Comparison of ENCODE assay signal across 9 mouse cellular contexts in genomic region chr5:124192726-124193285, GRCm38 (mm10). TPM values are rescaled to one million over a fixed set of nuclear protein-coding genes. Genes with fewer than 3 reads are reported as not detected.
DNase-seq lines count a peak whose midpoint lies in the region; ATAC-seq and TF ChIP-seq lines count a peak whose summit lies in the region.
"Had no signal": no experiment of that assay in that cellular context is flagged by ENCODE, and none has a peak within 500 bp of the region (broad histone marks: within the 10 kb centered on the region; RNA-seq: fewer than 3 reads in every experiment).

No protein-coding gene starts in this region.

- DNase-seq in limb, embryonic 10.5 days (ENCODE audit: low spot score) = no peak
- DNase-seq in thymus, adult 2 months = peak; percentile 48
- DNase-seq in liver, embryonic 11.5 days (ENCODE audit: low spot score) = no peak
- no peak for DNase-seq in kidney, adult 8-10 months
- DNase-seq in T-cell, adult 2 months (ENCODE audit: low spot score) = no peak

- peaks cover 23% of the 10 kb centered on the region for H3K4me1 ChIP-seq in intestine, embryonic 16.5 days (ENCODE audit: control insufficient read depth, insufficient read depth, low read length)
- peaks cover 6% of the 10 kb centered on the region for H3K4me1 ChIP-seq in intestine, embryonic 15.5 days (replicated peaks)
- H3K4me1 ChIP-seq in forebrain, embryonic 15.5 days = peaks cover 33% of the 10 kb centered on the region
- peaks cover 44% of the 10 kb centered on the region for H3K4me1 ChIP-seq in limb, embryonic 10.5 days
- H3K4me1 ChIP-seq in thymus, adult 2 months (replicated peaks; ENCODE audit: control insufficient read depth, insufficient read depth, low read length) = peaks cover 74% of the 10 kb centered on the region
- H3K4me1 ChIP-seq in liver, embryonic 11.5 days (replicated peaks; ENCODE audit: control insufficient read depth, insufficient read depth, low read length) = peaks cover 41% of the 10 kb centered on the region

- H3K9ac ChIP-seq in intestine, embryonic 16.5 days (ENCODE audit: low read depth, low read length) = 0 out of 2 replicates have a peak overlapping the region, but pooled peaks have one; percentile 1
- H3K9ac ChIP-seq in intestine, embryonic 15.5 days = no peak overlapping the region
- peak overlapping the region; percentile 41 for H3K9ac ChIP-seq in forebrain, embryonic 15.5 days (replicated peaks)
- no peak overlapping the region for H3K9ac ChIP-seq in liver, embryonic 11.5 days (ENCODE audit: low read depth, low read length)

- no peaks in the 10 kb centered on the region for H3K36me3 ChIP-seq in intestine, embryonic 16.5 days (ENCODE audit: control insufficient read depth, insufficient read depth, low read length)
- no peaks in the 10 kb centered on the region for H3K36me3 ChIP-seq in intestine, embryonic 15.5 days
- no peaks in the 10 kb centered on the region for H3K36me3 ChIP-seq in forebrain, embryonic 15.5 days
- H3K36me3 ChIP-seq in limb, embryonic 10.5 days = no peaks in the 10 kb centered on the region
- H3K36me3 ChIP-seq in thymus, adult 2 months (ENCODE audit: control insufficient read depth, insufficient read depth, low read length) = no peaks in the 10 kb centered on the region
- H3K36me3 ChIP-seq in liver, embryonic 11.5 days (ENCODE audit: control insufficient read depth, insufficient read depth, low read length) = no peaks in the 10 kb centered on the region

- no peak for ATAC-seq in intestine, embryonic 16.5 days
- ATAC-seq in intestine, embryonic 15.5 days = no peak
- ATAC-seq in forebrain, embryonic 15.5 days (replicated peaks) = peak; percentile 51; the same call in 1 of the 2 replicates
- no peak for ATAC-seq in liver, embryonic 11.5 days (replicated peaks; ENCODE audit: low FRiP score)

- TF ChIP-seq CTCF in thymus, adult 2 months (IDR thresholded peaks at IDR 0.05; ENCODE audit: borderline replicate concordance, control insufficient read depth, extremely low read depth, insufficient read depth, low read length, poor library complexity) = no peak

- H3K27me3 ChIP-seq in intestine, embryonic 16.5 days (replicated peaks; ENCODE audit: control insufficient read depth, insufficient read depth, low read length) = no peaks in the 10 kb centered on the region
- H3K27me3 ChIP-seq in intestine, embryonic 15.5 days (replicated peaks) = no peaks in the 10 kb centered on the region
- no peaks in the 10 kb centered on the region for H3K27me3 ChIP-seq in forebrain, embryonic 15.5 days
- peaks cover 3% of the 10 kb centered on the region for H3K27me3 ChIP-seq in limb, embryonic 10.5 days (ENCODE audit: low read depth, poor library complexity, severe bottlenecking)
- H3K27me3 ChIP-seq in thymus, adult 2 months (ENCODE audit: control insufficient read depth, insufficient read depth, low read length) = no peaks in the 10 kb centered on the region
- H3K27me3 ChIP-seq in liver, embryonic 11.5 days (replicated peaks; ENCODE audit: control insufficient read depth, insufficient read depth, low read length) = no peaks in the 10 kb centered on the region

- TF ChIP-seq POLR2A in thymus, adult 2 months (IDR thresholded peaks at IDR 0.05; ENCODE audit: control insufficient read depth, extremely low read depth, insufficient read depth, low read length, poor library complexity) = no peak

- H3K4me2 ChIP-seq in intestine, embryonic 16.5 days (ENCODE audit: low read depth, low read length) = no peak overlapping the region
- H3K4me2 ChIP-seq in intestine, embryonic 15.5 days (replicated peaks) = no peak overlapping the region
- peak overlapping the region; percentile 22; the same call in 1 of the 2 replicates for H3K4me2 ChIP-seq in forebrain, embryonic 15.5 days (replicated peaks)
- H3K4me2 ChIP-seq in liver, embryonic 11.5 days = no peak overlapping the region

- no peak overlapping the region for H3K27ac ChIP-seq in intestine, embryonic 16.5 days (ENCODE audit: low read length)
- no peak overlapping the region for H3K27ac ChIP-seq in intestine, embryonic 15.5 days
- H3K27ac ChIP-seq in forebrain, embryonic 15.5 days (replicated peaks) = peak overlapping the region; percentile 8; the same call in 1 of the 2 replicates
- H3K27ac ChIP-seq in limb, embryonic 10.5 days = peak overlapping the region; percentile 20; the same call in 1 of the 2 replicates
- H3K27ac ChIP-seq in thymus, adult 2 months (ENCODE audit: control insufficient read depth, insufficient read depth, low read length) = peak overlapping the region; percentile 78
- no peak overlapping the region for H3K27ac ChIP-seq in liver, embryonic 11.5 days (ENCODE audit: low read depth, low read length)
- H3K27ac ChIP-seq: kidney, postnatal 0 days had no signal

- H3K4me3 ChIP-seq in intestine, embryonic 16.5 days (ENCODE audit: low read length) = no peak overlapping the region
- H3K4me3 ChIP-seq in intestine, embryonic 15.5 days (replicated peaks) = no peak overlapping the region
- no peak overlapping the region for H3K4me3 ChIP-seq in forebrain, embryonic 15.5 days
- no peak overlapping the region for H3K4me3 ChIP-seq in limb, embryonic 10.5 days
- H3K4me3 ChIP-seq in thymus, adult 2 months (ENCODE audit: control insufficient read depth, insufficient read depth, low read length) = no peak overlapping the region
- H3K4me3 ChIP-seq in liver, embryonic 11.5 days (ENCODE audit: low read depth, low read length) = no peak overlapping the region

- 63% methylated on average over 10 of the region's 10 CpGs for WGBS in intestine, embryonic 16.5 days
- 67% methylated on average over 10 of the region's 10 CpGs for WGBS in intestine, embryonic 15.5 days
- 11% methylated on average over 10 of the region's 10 CpGs for WGBS in forebrain, embryonic 15.5 days
- WGBS in limb, embryonic 10.5 days = 78% methylated on average over 10 of the region's 10 CpGs
- WGBS in thymus, adult 2 months = 44% methylated on average over 10 of the region's 10 CpGs
- WGBS in liver, embryonic 11.5 days = 77% methylated on average over 10 of the region's 10 CpGs

- H3K9me3 ChIP-seq in intestine, embryonic 16.5 days (ENCODE audit: control insufficient read depth, low read length) = no peaks in the 10 kb centered on the region
- no peaks in the 10 kb centered on the region for H3K9me3 ChIP-seq in intestine, embryonic 15.5 days
- H3K9me3 ChIP-seq in forebrain, embryonic 15.5 days = no peaks in the 10 kb centered on the region
- no peaks in the 10 kb centered on the region for H3K9me3 ChIP-seq in limb, embryonic 10.5 days (replicated peaks)
- no peaks in the 10 kb centered on the region for H3K9me3 ChIP-seq in liver, embryonic 11.5 days (ENCODE audit: control insufficient read depth, low read length)

RNA-seq across cellular contexts. Expression of gene Pitpnm2, which starts 56.8 kb away (rescaled TPM):
- polyA plus RNA-seq in intestine, embryonic 16.5 days (2015; fragmentation: Nextera tagmentation; extraction: Ambion mirVana) = 1.8 and 2.4 TPM in 2 replicates
- polyA plus RNA-seq in intestine, embryonic 15.5 days (2015; fragmentation: Nextera tagmentation; extraction: Ambion mirVana) = 3.1 and 3.8 TPM in 2 replicates
- polyA plus RNA-seq in forebrain, embryonic 15.5 days (2015; fragmentation: Nextera tagmentation; extraction: Ambion mirVana) = 10.9 and 11.4 TPM in 2 replicates
- polyA plus RNA-seq in limb, embryonic 10.5 days (2016; fragmentation: Nextera tagmentation; extraction: Ambion mirVana) = 2.0 and 2.4 TPM in 2 replicates
- 279 and 356 TPM in 2 replicates for polyA plus RNA-seq in thymus, adult 2 months (2012; rRNA removed)
- polyA plus RNA-seq in liver, embryonic 11.5 days (2014; fragmentation: Nextera tagmentation; extraction: Ambion mirVana) = 5.1 and 5.9 TPM in 2 replicates

Comparison
In these comparisons a context has a peak if more than half of its experiments do, and no peak if none do; other contexts are left out.
1. H3K9ac ChIP-seq: peak in intestine, embryonic 16.5 days (single experiment) and forebrain, embryonic 15.5 days (single experiment); none in intestine, embryonic 15.5 days (single experiment) and liver, embryonic 11.5 days (single experiment).
2. H3K27ac ChIP-seq: peak in forebrain, embryonic 15.5 days (single experiment), limb, embryonic 10.5 days (single experiment) and thymus, adult 2 months (single experiment); none in intestine, embryonic 16.5 days (single experiment), intestine, embryonic 15.5 days (single experiment) and liver, embryonic 11.5 days (single experiment).
3. RNA of gene Pitpnm2, which starts 56.8 kb away (polyA plus RNA-seq): 279 to 356 TPM in thymus, adult 2 months; 10.9 to 11.4 TPM in forebrain, embryonic 15.5 days, 5.1 to 5.9 TPM in liver, embryonic 11.5 days, 3.1 to 3.8 TPM in intestine, embryonic 15.5 days, 2.0 to 2.4 TPM in limb, embryonic 10.5 days and 1.8 to 2.4 TPM in intestine, embryonic 16.5 days; every median in the first group is over 10 times any median in the second.